Mouse (Mus musculus) spleen, postnatal 36 days (tissue): Measurements from ENCODE around the gene Sftpd.
A peak's percentile ranks its signal among the peaks of the same experiment; 100 is the strongest.

Source experiments
- DNase-seq, 2 experiments: peaks; one replicate each; pipeline ENCODE4 v3.0.0; 2022; ENCODE audit warnings: low spot score in 2 of 2, mixed read lengths in 1 of 2

Gene Sftpd

GRCm38 (mm10) chr14:41185059-41185821, at the start of gene Sftpd:
TSS of gene Sftpd (minus strand) at chr14:41185149.
- no peak for DNase-seq

GRCm38 (mm10) chr14:41198037-41198730, 13.2 kb upstream of the Sftpd start:
- no peak for DNase-seq

- DNase-seq = no peak
These were observed 4.5 kb upstream of the Sftpd start for GRCm38 (mm10) chr14:41189496-41189895.

GRCm38 (mm10) chr14:41174802-41175201, 10.1 kb downstream of the Sftpd start:
- DNase-seq = no peak

- no peak for DNase-seq
These were observed 14.4 kb downstream of the Sftpd start for GRCm38 (mm10) chr14:41170514-41170913.

- DNase-seq = no peak
These were observed 16.4 kb downstream of the Sftpd start for GRCm38 (mm10) chr14:41168567-41168966.

- DNase-seq = no peak
These were observed 17.7 kb downstream of the Sftpd start for GRCm38 (mm10) chr14:41167278-41167677.

- DNase-seq = no peak
These were observed 22.3 kb downstream of the Sftpd start for GRCm38 (mm10) chr14:41162663-41163062.

GRCm38 (mm10) chr14:41160743-41161142, 24.2 kb downstream of the Sftpd start:
- peak in 1 of 2 experiments; percentile 5 for DNase-seq

- no peak for DNase-seq
These were observed 24.9 kb downstream of the Sftpd start for GRCm38 (mm10) chr14:41160076-41160475.

- no peak for DNase-seq
These were observed 33.6 kb downstream of the Sftpd start, which contains the start of gene Mbl1 for GRCm38 (mm10) chr14:41151220-41151898. TSS of gene Mbl1 (plus strand) at chr14:41151458.

GRCm38 (mm10) chr14:41147356-41147755, 37.6 kb downstream of the Sftpd start:
- DNase-seq = no peak

- DNase-seq = no peak
These were observed 38.0 kb downstream of the Sftpd start for GRCm38 (mm10) chr14:41146922-41147321.

GRCm38 (mm10) chr14:41146035-41146434, 38.9 kb downstream of the Sftpd start:
- DNase-seq = no peak

- DNase-seq = no peak
These were observed 44.3 kb downstream of the Sftpd start for GRCm38 (mm10) chr14:41140686-41141085.

GRCm38 (mm10) chr14:41137006-41137405, 47.9 kb downstream of the Sftpd start:
- DNase-seq = no peak

GRCm38 (mm10) chr14:41131540-41131939, 53.4 kb downstream of the Sftpd start, which contains the start of gene Sftpa1:
TSS of gene Sftpa1 (plus strand) at chr14:41131782.
- DNase-seq = no peak

- DNase-seq = no peak
These were observed 57.0 kb downstream of the Sftpd start for GRCm38 (mm10) chr14:41127997-41128396.

GRCm38 (mm10) chr14:41124683-41125082, 60.3 kb downstream of the Sftpd start:
- DNase-seq = no peak
